Mouse (Mus musculus) heart, postnatal 0 days (tissue): ENCODE measurements at regions not wholly inside any gene's neighbourhood (a gene's known extent, or its start where the extent isn't known, plus 50 kb on each side); places are given as distances from the start of the nearest gene placed in this dataset.

Experiments used
- CTCF ChIP-seq: IDR thresholded peaks from 2 replicates; pipeline ENCODE4 v1.5.1; 2016; ENCODE audit warnings: antibody characterized with exemption, control low read depth, low read depth
- EP300 ChIP-seq: IDR thresholded peaks from 2 replicates; pipeline ENCODE4 v1.6.1; 2016; ENCODE audit warnings: antibody characterized with exemption, low read depth

GRCm38 (mm10) chr5:119103503-119103902 lies 543.0 kb downstream of the Med13l start:
- TF ChIP-seq EP300, result no peak
- no peak for TF ChIP-seq CTCF
